Mouse (Mus musculus): ENCODE results near the gene Tmem222.

Gene Tmem222

GRCm38 (mm10) chr4:133285299-133285698 is 7.7 kb upstream of the Tmem222 start:
- peak; percentile 42 for DNase-seq (ENCODE audit: low read depth, low spot score)

- no peak for DNase-seq (ENCODE audit: low read depth, low spot score)
Observed at GRCm38 (mm10) chr4:133282656-133283055, 5.1 kb upstream of the Tmem222 start.

- no peak for DNase-seq (ENCODE audit: low read depth, low spot score)
Observed at GRCm38 (mm10) chr4:133281951-133282481, 4.4 kb upstream of the Tmem222 start.

GRCm38 (mm10) chr4:133281513-133281912 is 3.9 kb upstream of the Tmem222 start:
- no peak for DNase-seq (ENCODE audit: low read depth, low spot score)

- no peak for DNase-seq (ENCODE audit: low read depth, low spot score)
Observed at GRCm38 (mm10) chr4:133278482-133278881, 890 bp upstream of the Tmem222 start.

GRCm38 (mm10) chr4:133278067-133278466 is 475 bp upstream of the Tmem222 start:
- DNase-seq (ENCODE audit: low read depth, low spot score): no peak

GRCm38 (mm10) chr4:133270929-133271328 is 6.7 kb downstream of the Tmem222 start:
- DNase-seq (ENCODE audit: low read depth, low spot score): no peak

GRCm38 (mm10) chr4:133269596-133269995 is 8.0 kb downstream of the Tmem222 start:
- DNase-seq (ENCODE audit: low read depth, low spot score): no peak

- no peak for DNase-seq (ENCODE audit: low read depth, low spot score)
Observed at GRCm38 (mm10) chr4:133268931-133269330, 8.7 kb downstream of the Tmem222 start.

- no peak for DNase-seq (ENCODE audit: low read depth, low spot score)
Observed at GRCm38 (mm10) chr4:133266248-133266880, 11.2 kb downstream of the Tmem222 start.

- DNase-seq (ENCODE audit: low read depth, low spot score): no peak
Observed at GRCm38 (mm10) chr4:133265759-133266158, 11.8 kb downstream of the Tmem222 start.

- DNase-seq (ENCODE audit: low read depth, low spot score): no peak
Observed at GRCm38 (mm10) chr4:133265297-133265696, 12.3 kb downstream of the Tmem222 start.

GRCm38 (mm10) chr4:133264559-133264958 is 13.0 kb downstream of the Tmem222 start:
- DNase-seq (ENCODE audit: low read depth, low spot score): no peak

- DNase-seq (ENCODE audit: low read depth, low spot score): no peak
Observed at GRCm38 (mm10) chr4:133263756-133264155, 13.8 kb downstream of the Tmem222 start.

GRCm38 (mm10) chr4:133262882-133263281 is 14.7 kb downstream of the Tmem222 start, which contains the start of gene Sytl1:
Gene Sytl1 (minus strand): TSS chr4:133263113.
- no peak for DNase-seq (ENCODE audit: low read depth, low spot score)

- DNase-seq (ENCODE audit: low read depth, low spot score): no peak
Observed at GRCm38 (mm10) chr4:133262375-133262765, 15.2 kb downstream of the Tmem222 start.

GRCm38 (mm10) chr4:133261641-133262374 is 15.8 kb downstream of the Tmem222 start:
- no peak for DNase-seq (ENCODE audit: low read depth, low spot score)

GRCm38 (mm10) chr4:133257798-133258408 is 19.7 kb downstream of the Tmem222 start:
- DNase-seq (ENCODE audit: low read depth, low spot score): no peak

- no peak for DNase-seq (ENCODE audit: low read depth, low spot score)
Observed at GRCm38 (mm10) chr4:133257230-133257629, 20.4 kb downstream of the Tmem222 start.

- no peak for DNase-seq (ENCODE audit: low read depth, low spot score)
Observed at GRCm38 (mm10) chr4:133256820-133257219, 20.8 kb downstream of the Tmem222 start.

GRCm38 (mm10) chr4:133255392-133255791 is 22.2 kb downstream of the Tmem222 start:
- no peak for DNase-seq (ENCODE audit: low read depth, low spot score)

GRCm38 (mm10) chr4:133253412-133253811 is 24.2 kb downstream of the Tmem222 start:
- no peak for DNase-seq (ENCODE audit: low read depth, low spot score)
